Mouse (Mus musculus) testis, adult 2 months (tissue): ENCODE results near the gene Pno1. TPM values are rescaled to one million over a fixed set of nuclear protein-coding genes. Genes with fewer than 3 reads are reported as not detected.
A peak's percentile ranks its signal among the peaks of the same experiment; 100 is the strongest.
"Not testable (repeated sequence)": the region's sequence is repeated elsewhere in the genome, so short reads cannot be mapped to it uniquely, and the experiment has no call there.

Source experiments
- H3K27ac ChIP-seq: fragments of 200-500 bp; 2 replicates; pipeline ENCODE4 v1.5.1; 2012; ENCODE audit warnings: low read depth, low read length; ENCODE audit not compliant: control insufficient read depth, insufficient read depth
- H3K27me3 ChIP-seq: fragments of 200-500 bp; 2 replicates; pipeline ENCODE4 v1.6.1; 2012; ENCODE audit warnings: mild to moderate bottlenecking, low read length, moderate library complexity; ENCODE audit not compliant: control insufficient read depth, insufficient read depth
- H3K36me3 ChIP-seq: fragments of 200-500 bp; 2 replicates; pipeline ENCODE4 v1.6.1; 2012; ENCODE audit warnings: mild to moderate bottlenecking, low read length; ENCODE audit not compliant: control insufficient read depth, insufficient read depth
- H3K4me1 ChIP-seq: fragments of 200-500 bp; 2 replicates; pipeline ENCODE4 v1.6.1; 2012; ENCODE audit warnings: low read length; ENCODE audit not compliant: control insufficient read depth, insufficient read depth
- H3K4me3 ChIP-seq: fragments of 200-500 bp; 2 replicates; pipeline ENCODE4 v1.5.1; 2012; ENCODE audit warnings: low read depth, mild to moderate bottlenecking, low read length, moderate library complexity, mixed read lengths; ENCODE audit not compliant: control insufficient read depth
- CTCF ChIP-seq: fragments of 200-500 bp; IDR thresholded peaks from 2 replicates; pipeline ENCODE4 v1.5.1; 2012; ENCODE audit warnings: low read depth, mild to moderate bottlenecking, inconsistent platforms, low read length, moderate library complexity; ENCODE audit not compliant: control insufficient read depth, insufficient read depth, insufficient replicate concordance
- POLR2A ChIP-seq: fragments of 200-500 bp; IDR thresholded peaks from 2 replicates; pipeline ENCODE4 v1.6.1; 2012; ENCODE audit warnings: low read depth, mild to moderate bottlenecking, inconsistent platforms, low read length, moderate library complexity; ENCODE audit not compliant: control insufficient read depth
- polyA plus RNA-seq: library from polyadenylated mRNA; depleted of rRNA; stranded (reverse); fragments of >200 nt; gene quantifications from 2 replicates; pipeline ENCODE4 v1.2.3, GENCODE M21; 2012; rRNA removed

The Pno1 gene
- 5.0 and 5.6 TPM in 2 replicates for polyA plus RNA-seq

GRCm38 (mm10) chr11:17211258-17212140 lies at the start of gene Pno1:
Gene Pno1 (minus strand): TSS chr11:17211568.
- TF ChIP-seq CTCF, result no peak
- peak; percentile 61 for TF ChIP-seq POLR2A
- H3K4me1 ChIP-seq, result no peaks in the 10 kb centered on the region

GRCm38 (mm10) chr11:17257861-17258260 lies 46.5 kb upstream of the Pno1 start:
- peaks cover 7% of the 10 kb centered on the region for H3K4me1 ChIP-seq
- no peaks in the 10 kb centered on the region for H3K36me3 ChIP-seq
- H3K27ac ChIP-seq, result peak overlapping the region; percentile 93
- H3K4me3 ChIP-seq, result peak overlapping the region; percentile 97
- TF ChIP-seq POLR2A, result no peak
- no peak for TF ChIP-seq CTCF
- H3K27me3 ChIP-seq, result no peaks in the 10 kb centered on the region

More at GRCm38 (mm10) chr11:17211258-17212140, at the start of gene Pno1:
- no peaks in the 10 kb centered on the region; the same call in 1 of the 2 replicates for H3K36me3 ChIP-seq
- H3K27ac ChIP-seq, result peak within 1 kb of the TSS; percentile 93
- H3K27me3 ChIP-seq, result no peaks in the 10 kb centered on the region
- peak within 1 kb of the TSS; percentile 98 for H3K4me3 ChIP-seq

- Histone ChIP-seq H3K27ac (peak within 1 kb of the TSS; percentile 93), H3K36me3 (no peaks in the 10 kb centered on the region), H3K27me3 (no peaks in the 10 kb centered on the region), H3K4me1 (peaks cover 7% of the 10 kb centered on the region), H3K4me3 (peak within 1 kb of the TSS; percentile 97)
- peak; percentile 84 for TF ChIP-seq POLR2A
- TF ChIP-seq CTCF, result 0 out of 2 replicates have a peak, but pooled peaks have one; percentile 2
Measured at GRCm38 (mm10) chr11:17257443-17257842, 46.1 kb upstream of the Pno1 start, which contains the start of gene C1d. Gene C1d (plus strand): TSS chr11:17257579.

- Histone ChIP-seq H3K4me3 (peak overlapping the region; percentile 52), H3K27me3 (no peaks in the 10 kb centered on the region), H3K4me1 (peaks cover 7% of the 10 kb centered on the region), H3K27ac (no peak overlapping the region), H3K36me3 (no peaks in the 10 kb centered on the region)
- TF ChIP-seq POLR2A, result no peak
- no peak for TF ChIP-seq CTCF
Measured at GRCm38 (mm10) chr11:17256813-17257365, 45.5 kb upstream of the Pno1 start.

GRCm38 (mm10) chr11:17248715-17249114 lies 37.3 kb upstream of the Pno1 start:
- TF ChIP-seq POLR2A (no peak), CTCF (no peak)
- no peak overlapping the region for H3K4me3 ChIP-seq
- no peak overlapping the region for H3K27ac ChIP-seq
- no peaks in the 10 kb centered on the region for H3K4me1 ChIP-seq
- no peaks in the 10 kb centered on the region for H3K27me3 ChIP-seq
- H3K36me3 ChIP-seq, result no peaks in the 10 kb centered on the region

- not testable (repeated sequence) for H3K36me3 ChIP-seq, H3K4me3 ChIP-seq, H3K27ac ChIP-seq, H3K27me3 ChIP-seq, H3K4me1 ChIP-seq
Measured at GRCm38 (mm10) chr11:17238598-17238997, 27.2 kb upstream of the Pno1 start.

- Histone ChIP-seq H3K4me1 (no peaks in the 10 kb centered on the region), H3K4me3 (no peak overlapping the region), H3K36me3 (no peaks in the 10 kb centered on the region; the same call in 1 of the 2 replicates), H3K27ac (no peak overlapping the region), H3K27me3 (no peaks in the 10 kb centered on the region)
- no peak for TF ChIP-seq POLR2A
- no peak for TF ChIP-seq CTCF
Measured at GRCm38 (mm10) chr11:17236449-17237037, 25.2 kb upstream of the Pno1 start.
